Mouse (Mus musculus) brain, embryonic 14.5 days (tissue): Measurements from ENCODE around the gene Shmt2.

ENCODE experiments used
- CTCF ChIP-seq: fragments of 200-500 bp; IDR thresholded peaks from 2 replicates; pipeline ENCODE4 v1.5.1; 2012; ENCODE audit warnings: inconsistent platforms, mild to moderate bottlenecking, moderate library complexity, borderline replicate concordance; ENCODE audit not compliant: insufficient read depth, insufficient read length; ENCODE audit errors: extremely low read depth
- POLR2A ChIP-seq: fragments of 200-500 bp; IDR thresholded peaks from 2 replicates; pipeline ENCODE4 v1.6.1; 2012; ENCODE audit warnings: mild to moderate bottlenecking, inconsistent platforms, borderline replicate concordance; ENCODE audit not compliant: poor library complexity, insufficient read depth, insufficient read length, severe bottlenecking; ENCODE audit errors: extremely low read depth

DNA sequence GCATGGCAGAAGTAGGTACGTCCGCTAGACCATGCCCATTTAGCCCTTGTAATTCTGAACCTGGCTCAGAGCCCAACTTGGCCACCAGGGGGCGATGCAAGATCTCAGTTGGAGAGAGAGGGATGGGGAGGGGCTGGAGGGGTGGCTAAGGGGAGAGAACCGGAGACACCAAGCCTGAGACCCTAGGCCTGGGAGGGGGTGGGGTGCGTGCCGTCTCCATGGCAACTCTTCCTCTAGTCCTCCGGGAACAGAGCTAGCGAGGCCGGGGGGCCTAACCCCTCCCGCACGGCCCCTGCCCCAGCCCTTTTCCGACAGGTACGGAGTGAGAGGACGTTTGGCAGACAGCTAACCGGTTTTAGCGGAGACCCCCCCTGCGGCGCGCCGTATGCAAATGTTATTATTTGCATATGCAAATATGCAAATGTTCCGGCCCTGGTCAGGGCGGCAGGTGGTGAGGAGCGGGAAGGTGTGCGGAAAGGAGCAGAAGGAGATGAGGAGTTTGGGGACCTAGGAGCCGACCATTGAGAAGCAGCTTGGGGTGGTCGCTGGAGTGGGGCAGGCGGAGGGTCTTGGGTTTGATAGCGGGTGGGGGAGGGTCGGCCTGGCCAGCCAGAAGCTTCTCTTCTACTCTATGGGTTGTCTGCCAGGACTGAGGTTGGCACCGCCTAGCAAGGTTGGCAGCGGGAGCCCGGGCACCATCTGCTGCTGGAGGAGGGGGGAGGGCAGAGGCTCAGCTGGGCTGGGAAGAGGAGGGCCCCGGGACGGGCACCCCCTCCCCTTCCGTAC, 13.0 kb downstream of the Shmt2 start:
- TF ChIP-seq CTCF (peak; percentile 94), POLR2A (no peak)
